Mouse (Mus musculus): ENCODE results near the gene Mup20.
A peak's percentile ranks its signal among the peaks of the same experiment; 100 is the strongest.
"Not testable (repeated sequence)": the region's sequence is repeated elsewhere in the genome, so short reads cannot be mapped to it uniquely, and the experiment has no call there.

The Mup20 gene

GRCm38 (mm10) chr4:62054058-62054457 lies at the start of gene Mup20:
Gene Mup20, minus strand, starts transcription at chr4:62054158.
- not testable (repeated sequence) for DNase-seq (ENCODE audit: low spot score in 2 of 2)

GRCm38 (mm10) chr4:62103366-62103765 lies 49.4 kb upstream of the Mup20 start:
- DNase-seq (ENCODE audit: low spot score in 2 of 2): peak in 1 of 2 experiments; percentile 23

GRCm38 (mm10) chr4:62087953-62088352 lies 34.0 kb upstream of the Mup20 start:
- no peak for DNase-seq (ENCODE audit: low spot score in 2 of 2)

- no peak for DNase-seq (ENCODE audit: low spot score in 2 of 2)
Measured at GRCm38 (mm10) chr4:62087241-62087640, 33.3 kb upstream of the Mup20 start, which contains the start of gene Mup3. Gene Mup3, minus strand, starts transcription at chr4:62087342.

DNA sequence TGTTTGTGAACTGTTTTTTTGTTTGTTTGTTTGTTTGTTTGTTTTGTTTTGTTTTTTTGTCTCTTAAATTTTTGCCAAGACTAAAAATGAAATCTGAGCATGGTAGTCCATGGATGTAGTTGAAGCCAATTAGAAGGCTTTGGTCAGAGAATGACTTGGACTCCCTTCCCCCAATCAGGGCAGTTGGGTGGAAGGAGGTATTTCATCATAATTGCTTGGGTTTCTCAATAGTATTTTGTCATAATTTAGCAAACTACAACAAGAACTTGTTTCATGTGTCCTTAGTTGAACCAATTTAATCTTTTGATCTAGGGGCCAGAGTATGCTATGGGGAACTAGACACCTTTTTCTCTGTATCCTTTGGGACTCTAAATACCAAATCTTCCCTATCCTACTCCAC lies 28.8 kb upstream of the Mup20 start:
- no peak for DNase-seq (ENCODE audit: low spot score in 2 of 2)

- no peak for DNase-seq (ENCODE audit: low spot score in 2 of 2)
Measured at GRCm38 (mm10) chr4:62075126-62075525, 21.2 kb upstream of the Mup20 start.

DNA sequence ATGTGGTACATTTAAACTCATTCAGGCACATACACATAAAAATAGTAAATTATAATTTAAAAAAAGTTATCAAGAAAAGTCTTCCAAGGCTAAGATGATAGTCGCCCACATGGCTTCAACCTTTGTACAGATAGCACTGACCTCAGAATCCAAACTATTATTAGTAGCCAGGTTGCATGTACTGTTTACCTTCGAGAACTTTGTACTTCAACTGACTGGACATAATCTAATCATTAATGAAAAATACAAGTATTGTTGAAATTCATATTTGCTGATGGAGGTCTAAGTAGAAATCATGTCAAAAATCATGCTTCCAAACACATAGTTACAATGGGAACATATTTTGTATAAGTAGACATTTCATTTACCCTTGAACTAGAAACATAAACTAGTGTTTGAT lies 822 bp upstream of the Mup20 start:
- not testable (repeated sequence) for DNase-seq (ENCODE audit: low spot score in 2 of 2)

DNA sequence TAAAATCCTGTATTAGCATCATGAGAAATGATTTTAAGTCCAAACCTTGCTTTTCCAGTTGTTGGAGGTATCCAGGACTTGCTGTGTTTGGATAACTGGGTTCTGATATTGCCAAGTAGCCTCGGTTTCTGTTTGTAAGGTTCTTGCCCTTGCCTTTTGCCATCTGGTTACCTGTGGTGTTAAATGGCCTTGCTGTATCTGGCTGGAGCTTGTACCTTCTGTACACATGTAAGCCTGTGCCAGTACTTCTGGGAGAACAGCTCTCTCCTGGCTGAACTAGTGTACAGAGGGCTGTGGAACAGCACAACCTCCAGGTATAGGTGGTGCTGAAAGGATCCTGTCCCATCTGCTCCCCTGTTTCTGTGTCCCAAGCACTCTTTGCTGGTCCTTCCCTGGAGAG lies 27.7 kb downstream of the Mup20 start:
- DNase-seq (ENCODE audit: low spot score in 2 of 2): no peak

GRCm38 (mm10) chr4:62024256-62024959 lies 29.6 kb downstream of the Mup20 start:
- DNase-seq (ENCODE audit: low spot score in 2 of 2): no peak

DNA sequence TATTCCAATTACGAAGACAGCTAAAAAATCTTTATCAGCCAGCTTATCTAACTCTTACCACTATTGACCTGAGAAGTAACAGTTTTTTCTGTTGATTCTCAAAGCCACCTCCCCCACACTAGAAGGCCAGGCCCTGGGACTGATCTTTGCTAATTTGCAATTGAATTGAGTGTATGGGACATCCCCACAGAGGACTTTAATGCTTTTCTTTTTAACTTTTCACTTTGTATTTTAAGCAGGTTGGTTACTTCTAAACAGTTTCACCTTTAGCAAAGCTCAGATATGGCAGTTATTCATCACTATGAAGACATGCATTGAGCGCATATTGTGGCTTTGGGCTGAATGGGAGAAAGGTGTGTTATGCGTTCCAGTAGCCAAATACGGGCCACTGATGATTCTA lies 30.3 kb downstream of the Mup20 start:
- DNase-seq (ENCODE audit: low spot score in 2 of 2): no peak

DNA sequence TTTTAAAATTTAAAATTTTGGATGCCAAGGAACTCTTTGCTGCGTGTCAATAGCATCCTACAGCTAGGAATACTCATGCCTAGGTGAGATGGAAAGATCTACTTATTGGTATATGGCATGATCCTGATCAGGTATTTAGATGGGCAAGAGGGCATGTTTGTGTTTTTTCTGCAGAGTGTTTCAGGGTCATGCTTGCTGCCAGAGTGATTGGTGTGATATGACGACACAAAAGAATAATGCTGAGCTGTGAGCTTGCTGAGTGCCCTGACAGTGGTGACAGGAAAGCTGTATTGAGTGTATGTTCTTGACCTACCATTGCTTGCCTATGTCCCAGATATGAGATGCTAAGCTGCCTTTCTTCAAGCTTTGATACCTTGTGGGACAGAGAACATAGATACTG lies 30.8 kb downstream of the Mup20 start:
- DNase-seq (ENCODE audit: low spot score in 2 of 2): no peak

DNA sequence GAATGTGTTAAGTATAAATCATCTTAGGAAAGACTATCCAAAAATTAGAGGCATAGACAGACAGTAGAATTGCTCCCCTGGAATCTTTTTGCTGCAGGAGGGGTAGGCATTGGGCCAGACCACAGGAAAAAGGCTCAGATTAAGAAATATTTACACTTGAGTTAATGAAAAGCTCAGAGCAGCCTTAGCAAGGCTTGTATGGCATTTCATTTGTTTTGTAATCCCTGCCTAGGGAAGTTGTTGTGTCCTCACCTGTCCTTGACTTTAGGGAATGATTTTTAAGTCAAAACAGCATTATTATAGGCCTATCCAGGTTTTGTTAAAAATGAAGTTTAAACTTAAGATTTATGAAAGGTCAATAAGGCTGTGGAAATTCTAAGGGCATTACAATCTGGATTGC lies 33.4 kb downstream of the Mup20 start:
- not testable (repeated sequence) for DNase-seq (ENCODE audit: low spot score in 2 of 2)
